Mouse (Mus musculus): ENCODE data around the gene Nkx2-9. TPM values are rescaled to one million over a fixed set of nuclear protein-coding genes. Genes with fewer than 3 reads are reported as not detected.

Nkx2-9 gene
- total RNA-seq (2021) = not detected

- intact Hi-C loops (cut with DNase I) = loop anchor here (5.0 kb wide), 2 partner anchors 96 to 939 kb away; no protein-coding TSS in a partner anchor
- no peak for DNase-seq (ENCODE audit: low spot score in 2 of 2)
Observed at GRCm38 (mm10) chr12:56612761-56613437, at the start of gene Nkx2-9. Gene Nkx2-9 (minus strand): TSS chr12:56613284.

- intact Hi-C loops (cut with DNase I) = loop anchor here (2.0 to 5.0 kb wide), 3 partner anchors 48 to 750 kb away; no protein-coding TSS in a partner anchor
- peak; percentile 52 to 74 for DNase-seq (ENCODE audit: low spot score in 2 of 2)
Observed at GRCm38 (mm10) chr12:56637181-56637566, 24.1 kb upstream of the Nkx2-9 start.

- peak; percentile 63 to 69 for DNase-seq (ENCODE audit: low spot score in 2 of 2)
- intact Hi-C loops (cut with DNase I) = loop anchor here (2.0 to 5.0 kb wide), 3 partner anchors 48 to 749 kb away; no protein-coding TSS in a partner anchor
Observed at GRCm38 (mm10) chr12:56636534-56637180, 23.6 kb upstream of the Nkx2-9 start.

- intact Hi-C loops (cut with DNase I) = loop anchor here (5.0 kb wide), 2 partner anchors 76 to 84 kb away; partner anchors contain the start of gene Pax9
Observed at GRCm38 (mm10) chr12:56616088-56616487, 3.0 kb upstream of the Nkx2-9 start.

GRCm38 (mm10) chr12:56615391-56615790, 2.3 kb upstream of the Nkx2-9 start:
- intact Hi-C loops (cut with DNase I) = loop anchor here (5.0 kb wide), 2 partner anchors 77 to 83 kb away; partner anchors contain the start of gene Pax9
- no peak for DNase-seq (ENCODE audit: low spot score in 2 of 2)

More at GRCm38 (mm10) chr12:56616088-56616487, 3.0 kb upstream of the Nkx2-9 start:
- no peak for DNase-seq (ENCODE audit: low spot score in 2 of 2)

GRCm38 (mm10) chr12:56614513-56614912, 1.4 kb upstream of the Nkx2-9 start:
- intact Hi-C loops (cut with DNase I) = loop anchor here (5.0 kb wide), 2 partner anchors 97 to 938 kb away; no protein-coding TSS in a partner anchor

GRCm38 (mm10) chr12:56613916-56614510, 929 bp upstream of the Nkx2-9 start:
- intact Hi-C loops (cut with DNase I) = loop anchor here (5.0 kb wide), 2 partner anchors 97 to 938 kb away; no protein-coding TSS in a partner anchor
- no peak for DNase-seq (ENCODE audit: low spot score in 2 of 2)

More at GRCm38 (mm10) chr12:56614513-56614912, 1.4 kb upstream of the Nkx2-9 start:
- no peak for DNase-seq (ENCODE audit: low spot score in 2 of 2)

- intact Hi-C loops (cut with DNase I) = loop anchor here (5.0 kb wide), 2 partner anchors 96 to 939 kb away; no protein-coding TSS in a partner anchor
- no peak for DNase-seq (ENCODE audit: low spot score in 2 of 2)
Observed at GRCm38 (mm10) chr12:56613438-56613830, 350 bp upstream of the Nkx2-9 start.

- intact Hi-C loops (cut with DNase I) = loop anchor here (5.0 kb wide), 2 partner anchors 95 to 940 kb away; no protein-coding TSS in a partner anchor
Observed at GRCm38 (mm10) chr12:56612349-56612735, 742 bp downstream of the Nkx2-9 start.

GRCm38 (mm10) chr12:56611504-56612348, 1.4 kb downstream of the Nkx2-9 start:
- intact Hi-C loops (cut with DNase I) = loop anchor here (5.0 kb wide), 2 partner anchors 94 to 941 kb away; no protein-coding TSS in a partner anchor
- peak; percentile 11 to 17 for DNase-seq (ENCODE audit: low spot score in 2 of 2)

More at GRCm38 (mm10) chr12:56612349-56612735, 742 bp downstream of the Nkx2-9 start:
- DNase-seq (ENCODE audit: low spot score in 2 of 2) = no peak

- no peak for DNase-seq (ENCODE audit: low spot score in 2 of 2)
- intact Hi-C loops (cut with DNase I) = loop anchor here (5.0 kb wide), 2 partner anchors 94 to 941 kb away; no protein-coding TSS in a partner anchor
Observed at GRCm38 (mm10) chr12:56610851-56611250, 2.2 kb downstream of the Nkx2-9 start.

GRCm38 (mm10) chr12:56591722-56592121, 21.4 kb downstream of the Nkx2-9 start:
- peak; percentile 13 to 26 for DNase-seq (ENCODE audit: low spot score in 2 of 2)
- intact Hi-C loops (cut with DNase I) = loop anchor here (5.0 to 10.0 kb wide), 2 partner anchors 393 to 534 kb away; no protein-coding TSS in a partner anchor

- peak; percentile 9 to 41 for DNase-seq (ENCODE audit: low spot score in 2 of 2)
- intact Hi-C loops (cut with DNase I) = loop anchor here (2.0 kb wide), 2 partner anchors 49 to 595 kb away; no protein-coding TSS in a partner anchor
Observed at GRCm38 (mm10) chr12:56587830-56588229, 25.3 kb downstream of the Nkx2-9 start.

Other genes with a start within 250 kb of the Nkx2-9 start
- 1 to 10 TPM in 1 of 2 experiments, under 1 TPM in 1; 0.34 to 1.3 TPM for gene Nkx2-1, start 76.4 kb downstream of the Nkx2-9 start, total RNA-seq (2021)
- not detected for gene Pax9, start 78.5 kb upstream of the Nkx2-9 start, total RNA-seq (2021)

Measured in left cerebral cortex, postnatal 25 days (tissue).